Mouse (Mus musculus): ENCODE measurements around the gene Krba1. TPM values are rescaled to one million over a fixed set of nuclear protein-coding genes. Genes with fewer than 3 reads are reported as not detected.

The Krba1 gene
- polyA plus RNA-seq, 1 experiment from 2014 or later = 19.6 TPM

- peak overlapping the region; percentile 30; the same call in 1 of the 2 replicates for H3K27ac ChIP-seq (ENCODE audit: low read depth)
- H3K9me3 ChIP-seq (ENCODE audit: control insufficient read depth, low read length) = no peaks in the 10 kb centered on the region
- peaks cover 22% of the 10 kb centered on the region for H3K36me3 ChIP-seq (ENCODE audit: control insufficient read depth, insufficient read depth, low read length)
- H3K27me3 ChIP-seq (replicated peaks; ENCODE audit: control insufficient read depth, insufficient read depth, low read length) = no peaks in the 10 kb centered on the region
- ATAC-seq (replicated peaks; ENCODE audit: low FRiP score, low TSS enrichment, low read depth) (peak; percentile 48), DNase-seq (ENCODE audit: low spot score) (no peak)
- no peak overlapping the region for H3K4me2 ChIP-seq (ENCODE audit: low read length)
- no peak overlapping the region for H3K4me3 ChIP-seq (ENCODE audit: low read depth, low read length)
- 38% methylated on average over 12 of the region's 12 CpGs for WGBS
- H3K4me1 ChIP-seq (replicated peaks; ENCODE audit: control insufficient read depth, insufficient read depth, low read length) = peaks cover 16% of the 10 kb centered on the region
- H3K9ac ChIP-seq (ENCODE audit: low read length) = no peak overlapping the region
Measured at GRCm38 (mm10) chr6:48432893-48433816, 37.8 kb downstream of the Krba1 start.

- no peak overlapping the region for H3K4me3 ChIP-seq (ENCODE audit: low read depth, low read length)
- no peak overlapping the region for H3K4me2 ChIP-seq (ENCODE audit: low read length)
- H3K9ac ChIP-seq (ENCODE audit: low read length) = no peak overlapping the region
- peaks cover 16% of the 10 kb centered on the region for H3K4me1 ChIP-seq (replicated peaks; ENCODE audit: control insufficient read depth, insufficient read depth, low read length)
- H3K27me3 ChIP-seq (replicated peaks; ENCODE audit: control insufficient read depth, insufficient read depth, low read length) = no peaks in the 10 kb centered on the region
- DNase-seq (ENCODE audit: low spot score) = no peak
- ATAC-seq (replicated peaks; ENCODE audit: low FRiP score, low TSS enrichment, low read depth) = no peak
- H3K36me3 ChIP-seq (ENCODE audit: control insufficient read depth, insufficient read depth, low read length) = peaks cover 33% of the 10 kb centered on the region
- 49% methylated on average over 6 of the region's 6 CpGs for WGBS
- H3K27ac ChIP-seq (ENCODE audit: low read depth) = no peak overlapping the region
- no peaks in the 10 kb centered on the region for H3K9me3 ChIP-seq (ENCODE audit: control insufficient read depth, low read length)
Measured at GRCm38 (mm10) chr6:48434651-48435050, 39.3 kb downstream of the Krba1 start.

GRCm38 (mm10) chr6:48435111-48435510 lies 39.7 kb downstream of the Krba1 start:
- ATAC-seq (replicated peaks; ENCODE audit: low FRiP score, low TSS enrichment, low read depth) (no peak), DNase-seq (ENCODE audit: low spot score) (no peak)
- Histone ChIP-seq H3K27ac (ENCODE audit: low read depth) (no peak overlapping the region), H3K4me3 (ENCODE audit: low read depth, low read length) (no peak overlapping the region), H3K36me3 (ENCODE audit: control insufficient read depth, insufficient read depth, low read length) (peaks cover 33% of the 10 kb centered on the region), H3K9me3 (ENCODE audit: control insufficient read depth, low read length) (no peaks in the 10 kb centered on the region), H3K9ac (ENCODE audit: low read length) (no peak overlapping the region), H3K4me2 (ENCODE audit: low read length) (no peak overlapping the region), H3K4me1 (replicated peaks; ENCODE audit: control insufficient read depth, insufficient read depth, low read length) (peaks cover 16% of the 10 kb centered on the region), H3K27me3 (replicated peaks; ENCODE audit: control insufficient read depth, insufficient read depth, low read length) (no peaks in the 10 kb centered on the region)
- 40% methylated on average over 5 of the region's 5 CpGs for WGBS

- Histone ChIP-seq H3K9me3 (ENCODE audit: control insufficient read depth, low read length) (no peaks in the 10 kb centered on the region), H3K4me2 (ENCODE audit: low read length) (no peak overlapping the region), H3K27ac (ENCODE audit: low read depth) (no peak overlapping the region), H3K4me3 (ENCODE audit: low read depth, low read length) (no peak overlapping the region), H3K9ac (ENCODE audit: low read length) (no peak overlapping the region), H3K27me3 (replicated peaks; ENCODE audit: control insufficient read depth, insufficient read depth, low read length) (no peaks in the 10 kb centered on the region), H3K4me1 (replicated peaks; ENCODE audit: control insufficient read depth, insufficient read depth, low read length) (peaks cover 21% of the 10 kb centered on the region), H3K36me3 (ENCODE audit: control insufficient read depth, insufficient read depth, low read length) (peaks cover 35% of the 10 kb centered on the region)
- WGBS = 65% methylated on average over 5 of the region's 5 CpGs
- ATAC-seq (replicated peaks; ENCODE audit: low FRiP score, low TSS enrichment, low read depth) (no peak), DNase-seq (ENCODE audit: low spot score) (no peak)
Measured at GRCm38 (mm10) chr6:48435706-48436349, 40.4 kb downstream of the Krba1 start.

- H3K9me3 ChIP-seq (ENCODE audit: control insufficient read depth, low read length) = no peaks in the 10 kb centered on the region
- no peak overlapping the region for H3K9ac ChIP-seq (ENCODE audit: low read length)
- no peak overlapping the region for H3K4me3 ChIP-seq (ENCODE audit: low read depth, low read length)
- H3K27ac ChIP-seq (ENCODE audit: low read depth) = no peak overlapping the region
- no peaks in the 10 kb centered on the region for H3K27me3 ChIP-seq (replicated peaks; ENCODE audit: control insufficient read depth, insufficient read depth, low read length)
- H3K4me1 ChIP-seq (replicated peaks; ENCODE audit: control insufficient read depth, insufficient read depth, low read length) = peaks cover 24% of the 10 kb centered on the region
- no peak for ATAC-seq (replicated peaks; ENCODE audit: low FRiP score, low TSS enrichment, low read depth)
- no peak for DNase-seq (ENCODE audit: low spot score)
- H3K4me2 ChIP-seq (ENCODE audit: low read length) = no peak overlapping the region
- H3K36me3 ChIP-seq (ENCODE audit: control insufficient read depth, insufficient read depth, low read length) = peaks cover 54% of the 10 kb centered on the region
- 64% methylated on average over 35 of the region's 35 CpGs for WGBS
Measured at GRCm38 (mm10) chr6:48437679-48438376, 42.4 kb downstream of the Krba1 start.

GRCm38 (mm10) chr6:48438475-48439125 lies 43.2 kb downstream of the Krba1 start:
- no peak overlapping the region for H3K4me3 ChIP-seq (ENCODE audit: low read depth, low read length)
- no peaks in the 10 kb centered on the region for H3K27me3 ChIP-seq (replicated peaks; ENCODE audit: control insufficient read depth, insufficient read depth, low read length)
- DNase-seq (ENCODE audit: low spot score) = no peak
- H3K36me3 ChIP-seq (ENCODE audit: control insufficient read depth, insufficient read depth, low read length) = peaks cover 54% of the 10 kb centered on the region
- WGBS = 48% methylated on average over 55 of the region's 55 CpGs
- no peak overlapping the region for H3K27ac ChIP-seq (ENCODE audit: low read depth)
- no peak overlapping the region for H3K9ac ChIP-seq (ENCODE audit: low read length)
- H3K9me3 ChIP-seq (ENCODE audit: control insufficient read depth, low read length) = no peaks in the 10 kb centered on the region
- peaks cover 20% of the 10 kb centered on the region for H3K4me1 ChIP-seq (replicated peaks; ENCODE audit: control insufficient read depth, insufficient read depth, low read length)
- no peak overlapping the region for H3K4me2 ChIP-seq (ENCODE audit: low read length)
- no peak for ATAC-seq (replicated peaks; ENCODE audit: low FRiP score, low TSS enrichment, low read depth)

GRCm38 (mm10) chr6:48439654-48440053 lies 44.3 kb downstream of the Krba1 start:
- H3K27me3 ChIP-seq (replicated peaks; ENCODE audit: control insufficient read depth, insufficient read depth, low read length) = no peaks in the 10 kb centered on the region
- H3K9ac ChIP-seq (ENCODE audit: low read length) = no peak overlapping the region
- ATAC-seq (replicated peaks; ENCODE audit: low FRiP score, low TSS enrichment, low read depth) = no peak
- peaks cover 54% of the 10 kb centered on the region for H3K36me3 ChIP-seq (ENCODE audit: control insufficient read depth, insufficient read depth, low read length)
- H3K4me2 ChIP-seq (ENCODE audit: low read length) = no peak overlapping the region
- no peak overlapping the region for H3K4me3 ChIP-seq (ENCODE audit: low read depth, low read length)
- no peak overlapping the region for H3K27ac ChIP-seq (ENCODE audit: low read depth)
- H3K9me3 ChIP-seq (ENCODE audit: control insufficient read depth, low read length) = no peaks in the 10 kb centered on the region
- peaks cover 18% of the 10 kb centered on the region for H3K4me1 ChIP-seq (replicated peaks; ENCODE audit: control insufficient read depth, insufficient read depth, low read length)
- no peak for DNase-seq (ENCODE audit: low spot score)

GRCm38 (mm10) chr6:48440306-48441014 lies 45.1 kb downstream of the Krba1 start:
- 42% methylated on average over 14 of the region's 14 CpGs for WGBS
- Histone ChIP-seq H3K27me3 (replicated peaks; ENCODE audit: control insufficient read depth, insufficient read depth, low read length) (no peaks in the 10 kb centered on the region), H3K9ac (ENCODE audit: low read length) (no peak overlapping the region), H3K4me3 (ENCODE audit: low read depth, low read length) (no peak overlapping the region), H3K4me1 (replicated peaks; ENCODE audit: control insufficient read depth, insufficient read depth, low read length) (peaks cover 18% of the 10 kb centered on the region), H3K36me3 (ENCODE audit: control insufficient read depth, insufficient read depth, low read length) (peaks cover 54% of the 10 kb centered on the region), H3K4me2 (ENCODE audit: low read length) (no peak overlapping the region), H3K27ac (ENCODE audit: low read depth) (no peak overlapping the region), H3K9me3 (ENCODE audit: control insufficient read depth, low read length) (no peaks in the 10 kb centered on the region)
- DNase-seq (ENCODE audit: low spot score) (no peak), ATAC-seq (replicated peaks; ENCODE audit: low FRiP score, low TSS enrichment, low read depth) (no peak)
